Mouse (Mus musculus) heart, postnatal 10 days (tissue): ENCODE data around the gene Nadk. TPM values are rescaled to one million over a fixed set of nuclear protein-coding genes. Genes with fewer than 3 reads are reported as not detected.

Experiments
- DNase-seq, 2 experiments: peaks; one replicate each; pipeline ENCODE4 v3.0.0; 2021
- intact Hi-C: fragments of 180-260 bp; cut with DNase I; formaldehyde crosslinking; loops from one replicate; pipeline ENCODE4 v1.15.1; 2025
- total RNA-seq, 2 experiments: library from RNA; stranded (reverse); gene quantifications; 2 replicates each; pipeline ENCODE4 v1.2.3; 2021

Nadk gene
- 10 to 100 TPM; 34.8 to 42.4 TPM for total RNA-seq

DNA sequence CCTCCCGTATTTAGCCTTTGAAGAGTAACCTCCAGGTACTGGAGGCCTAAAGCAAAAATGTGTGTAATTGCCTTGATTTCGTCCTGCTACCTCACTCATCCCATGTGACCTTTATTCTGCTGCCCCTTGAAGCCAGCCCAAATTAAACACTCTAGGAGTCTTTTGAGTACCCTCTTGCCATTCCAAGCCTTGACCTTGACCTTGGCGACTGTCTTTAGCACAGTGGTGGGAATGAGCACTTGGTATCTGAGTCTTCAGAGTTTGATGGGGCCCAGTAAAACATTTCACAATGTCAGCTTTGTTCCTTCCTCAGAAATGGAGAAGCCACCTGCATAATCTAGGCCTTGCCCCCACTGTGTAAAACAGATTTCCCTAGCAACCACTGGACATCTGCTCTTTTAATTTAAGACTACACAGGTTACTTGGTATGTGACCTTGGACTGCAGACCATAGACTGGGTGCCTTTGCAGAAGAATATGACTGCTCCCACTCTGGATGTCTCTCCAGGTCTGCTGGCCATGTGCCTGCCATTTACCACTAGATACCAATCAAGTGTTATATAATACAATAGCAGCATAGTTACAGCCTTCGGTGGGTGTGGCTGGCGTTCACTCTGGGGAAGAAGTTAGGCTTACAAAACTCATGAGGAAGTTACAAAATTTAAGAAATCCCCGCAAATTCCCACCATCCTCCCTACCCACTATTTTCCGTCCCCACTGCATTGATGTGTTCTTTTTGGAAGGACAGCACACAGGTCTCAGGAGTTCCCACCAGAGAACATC lies at the start of gene Nadk:
Gene Nadk, plus strand, starts transcription at position 718 of the 782 bp plus-strand sequence.
- peak; percentile 44 to 55 for DNase-seq
- intact Hi-C loops: no loop called here

DNA sequence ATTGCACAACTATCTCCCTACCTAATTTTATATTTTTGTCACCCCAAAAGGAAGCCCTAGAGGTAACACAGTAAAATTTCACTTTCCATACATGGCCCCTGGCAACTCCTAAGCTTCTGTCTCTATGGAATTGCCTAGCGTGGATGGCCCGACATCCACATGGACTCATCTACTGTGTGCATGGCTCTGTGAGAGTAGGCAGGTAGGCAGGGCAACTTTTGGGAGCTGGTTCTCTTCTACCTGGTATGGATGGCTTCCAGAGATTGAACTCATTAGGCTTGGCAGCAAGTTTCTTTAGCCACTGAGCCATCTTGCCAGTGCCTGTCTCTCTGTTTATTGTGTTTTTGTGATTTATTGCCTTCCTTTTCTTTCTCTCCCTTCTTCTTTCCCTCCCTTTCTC lies 47.4 kb upstream of the Nadk start:
- intact Hi-C loops: no loop called here
- DNase-seq: no peak

DNA sequence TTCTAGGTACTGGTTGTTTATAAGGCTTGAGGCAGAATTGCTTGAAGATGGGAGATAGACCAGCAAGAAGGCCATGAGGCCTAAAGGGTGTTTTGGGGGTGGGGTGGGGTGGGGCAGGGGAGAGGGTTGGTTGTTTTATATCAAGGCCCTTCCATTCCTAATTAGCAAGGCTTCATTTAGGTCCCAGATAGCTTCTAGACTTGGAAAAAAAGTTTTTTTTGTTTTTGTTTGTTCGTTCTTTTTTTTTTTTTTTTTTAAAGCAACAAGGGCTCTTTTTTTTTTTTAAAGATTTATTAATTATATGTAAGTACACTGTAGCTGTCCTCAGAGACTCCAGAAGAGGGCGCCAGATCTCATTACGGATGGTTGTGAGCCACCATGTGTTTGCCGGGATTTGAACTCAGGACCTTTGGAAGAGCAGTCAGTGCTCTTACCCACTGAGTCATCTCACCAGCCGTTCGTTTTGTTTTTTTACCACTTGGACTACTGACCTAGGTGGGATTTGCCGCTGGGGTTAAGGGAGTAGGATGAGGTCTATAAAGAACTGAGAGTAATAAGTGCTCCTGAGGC lies 44.1 kb upstream of the Nadk start:
- no peak for DNase-seq
- intact Hi-C loops: no loop called here

DNA sequence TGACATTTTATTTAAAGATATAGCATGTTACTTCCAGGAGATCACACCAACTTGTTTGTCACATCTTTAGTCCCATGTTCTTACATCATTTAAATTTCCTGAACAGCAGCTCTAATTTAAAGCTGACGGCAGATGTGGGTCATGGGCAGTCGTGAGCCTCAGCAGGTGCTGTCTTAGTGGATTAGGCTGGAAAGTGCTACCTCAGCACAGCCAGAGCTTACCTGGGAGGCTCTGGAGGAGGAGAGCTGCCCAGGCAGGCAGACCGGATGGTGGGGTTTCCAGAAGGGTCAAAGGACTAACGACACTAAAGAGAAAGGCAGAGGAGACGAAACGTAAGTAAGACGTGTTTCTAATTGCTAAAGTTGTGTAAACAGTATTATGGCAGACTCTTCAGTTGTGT lies 39.9 kb upstream of the Nadk start:
- no peak for DNase-seq
- intact Hi-C loops: no loop called here

DNA sequence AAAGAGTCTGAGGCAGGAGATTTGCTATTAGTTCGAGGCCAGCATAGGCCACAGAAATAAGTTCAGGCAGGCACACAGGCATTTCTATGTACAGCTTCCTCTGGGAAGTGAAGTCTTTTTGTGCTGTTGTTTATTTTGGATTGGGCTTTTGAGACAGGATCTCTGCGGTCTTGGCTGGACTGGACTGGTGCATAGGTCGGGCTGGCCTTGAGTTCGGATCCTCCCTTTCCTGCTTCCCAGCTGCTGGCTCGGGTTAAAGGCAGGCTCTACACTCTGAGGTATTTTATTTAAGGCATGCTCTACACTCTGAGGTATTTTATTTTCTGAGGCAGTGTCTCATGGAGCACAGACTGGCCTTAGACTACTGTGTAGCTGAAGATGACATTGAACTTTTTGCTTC lies 36.4 kb upstream of the Nadk start:
- intact Hi-C loops: no loop called here

DNA sequence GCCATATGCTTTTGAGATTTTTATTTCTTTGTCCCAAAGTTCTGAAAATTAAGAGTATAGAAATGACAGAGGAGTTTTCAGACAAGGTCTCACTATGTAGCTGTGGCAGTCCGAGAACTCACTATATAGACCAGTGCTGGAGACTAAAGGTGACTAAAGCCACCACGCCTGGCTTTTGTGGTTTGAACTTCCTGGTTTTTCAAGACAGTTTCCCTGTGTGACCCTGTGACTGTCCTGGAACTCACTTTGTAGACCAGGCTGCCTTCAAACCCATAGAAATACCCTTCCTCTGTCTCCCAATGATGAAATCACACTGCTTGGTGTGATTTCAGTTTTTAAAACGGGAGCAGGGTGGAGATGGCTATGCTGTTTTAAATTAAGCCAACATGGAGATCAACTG lies 32.9 kb upstream of the Nadk start:
- intact Hi-C loops: no loop called here
- DNase-seq: no peak

More for the DNA sequence above, 36.4 kb upstream of the Nadk start:
- DNase-seq: peak; percentile 9 to 15

DNA sequence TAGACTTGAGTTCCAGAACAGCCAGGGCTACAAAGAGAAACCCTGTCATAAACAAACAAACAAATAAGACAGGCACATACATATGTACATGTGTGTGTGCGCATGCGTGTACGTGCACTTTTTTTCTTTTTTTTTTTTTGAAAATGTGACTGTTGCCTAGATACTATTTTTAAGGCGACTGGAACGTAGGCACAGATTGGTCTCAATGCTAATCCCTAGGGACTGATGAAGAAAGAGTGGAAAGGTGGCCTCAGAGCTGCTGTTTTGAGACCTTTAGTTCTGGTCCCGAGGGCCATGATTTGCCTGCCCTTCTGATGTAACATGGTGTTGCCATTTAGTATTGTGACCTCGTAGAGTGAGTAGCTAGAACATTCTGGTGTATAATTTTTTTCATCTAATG lies 12.2 kb upstream of the Nadk start:
- intact Hi-C loops: no loop called here

DNA sequence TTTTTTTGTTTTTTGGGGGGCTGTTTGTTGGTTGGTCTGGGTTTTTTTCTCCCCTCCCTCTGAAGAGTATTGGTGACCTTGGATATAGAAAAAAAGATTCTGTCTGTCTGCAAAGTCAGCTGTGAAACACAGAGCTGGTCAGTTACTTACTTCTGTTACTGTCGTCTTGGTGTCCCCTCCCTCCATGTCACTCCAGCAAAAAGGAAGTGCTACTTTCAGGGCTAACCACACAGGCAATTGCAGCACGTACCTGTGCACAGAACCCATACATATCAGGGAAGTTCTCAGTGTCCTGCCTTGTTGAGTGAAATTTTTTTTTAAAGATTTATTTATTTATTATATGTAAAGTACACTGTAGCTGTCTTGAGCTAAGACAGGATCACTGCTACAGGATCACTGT lies 11.7 kb upstream of the Nadk start:
- intact Hi-C loops: no loop called here
- no peak for DNase-seq

More for the DNA sequence above, 12.2 kb upstream of the Nadk start:
- no peak for DNase-seq

DNA sequence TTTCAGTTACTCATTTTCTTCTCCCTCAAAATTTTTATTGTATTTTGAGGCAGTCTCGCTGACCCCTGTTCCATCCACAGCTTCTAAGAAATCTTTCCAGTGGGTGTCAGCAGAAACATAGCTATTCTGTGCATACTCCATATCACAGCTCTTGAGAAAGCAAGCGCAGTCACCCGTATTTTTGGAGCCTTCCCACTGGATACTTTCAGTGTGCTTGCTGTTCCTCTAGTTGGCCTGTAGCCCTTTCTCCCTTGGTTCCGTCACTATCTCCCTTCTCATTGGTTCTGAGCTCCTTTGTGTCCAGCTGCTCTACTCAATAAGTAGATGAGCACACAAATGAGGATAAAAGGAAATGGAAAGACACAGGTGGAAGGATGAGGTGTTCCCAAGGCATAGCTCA lies 11.1 kb upstream of the Nadk start:
- intact Hi-C loops: no loop called here
- no peak for DNase-seq

DNA sequence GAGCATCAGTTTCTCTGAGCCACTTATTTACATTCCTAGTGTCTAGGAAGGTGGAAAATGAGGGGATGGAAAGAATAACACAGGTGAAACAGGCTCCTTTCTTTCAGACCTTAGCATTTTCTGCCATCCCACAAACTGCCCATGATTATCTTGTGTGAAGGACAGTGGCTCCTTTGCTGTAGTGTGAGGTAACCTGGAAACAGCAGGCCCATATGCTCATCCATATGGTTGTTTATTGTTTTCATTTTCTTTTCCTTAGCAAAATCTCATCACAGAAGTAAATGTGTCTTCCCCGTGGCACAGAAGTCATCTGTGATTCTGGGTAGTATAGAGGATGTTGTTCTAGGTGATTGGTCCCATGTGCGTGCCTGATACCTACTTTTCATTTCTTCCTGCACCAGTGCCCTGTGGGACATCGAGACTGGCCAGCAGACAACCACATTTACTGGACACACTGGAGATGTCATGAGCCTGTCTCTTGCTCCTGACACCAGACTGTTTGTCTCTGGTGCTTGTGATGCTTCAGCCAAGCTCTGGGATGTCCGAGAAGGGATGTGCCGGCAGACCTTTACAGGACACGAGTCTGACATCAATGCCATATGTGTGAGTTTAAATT lies 9.2 kb upstream of the Nadk start:
- DNase-seq: no peak
- intact Hi-C loops: no loop called here

DNA sequence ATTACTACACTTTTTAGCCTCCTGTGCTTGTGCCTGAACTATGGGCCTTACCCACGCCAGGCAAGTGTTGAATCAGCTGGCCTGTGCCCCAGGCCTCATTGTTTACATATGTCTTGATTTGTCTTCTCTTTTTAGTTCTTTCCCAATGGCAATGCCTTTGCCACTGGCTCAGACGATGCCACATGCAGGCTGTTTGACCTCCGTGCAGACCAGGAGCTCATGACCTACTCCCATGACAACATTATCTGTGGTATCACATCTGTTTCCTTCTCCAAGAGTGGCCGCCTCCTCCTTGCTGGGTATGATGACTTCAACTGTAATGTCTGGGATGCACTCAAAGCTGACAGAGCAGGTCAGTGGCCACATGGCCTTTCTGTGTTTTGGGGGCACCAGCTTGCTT lies 7.3 kb upstream of the Nadk start:
- no peak for DNase-seq
- intact Hi-C loops: no loop called here

DNA sequence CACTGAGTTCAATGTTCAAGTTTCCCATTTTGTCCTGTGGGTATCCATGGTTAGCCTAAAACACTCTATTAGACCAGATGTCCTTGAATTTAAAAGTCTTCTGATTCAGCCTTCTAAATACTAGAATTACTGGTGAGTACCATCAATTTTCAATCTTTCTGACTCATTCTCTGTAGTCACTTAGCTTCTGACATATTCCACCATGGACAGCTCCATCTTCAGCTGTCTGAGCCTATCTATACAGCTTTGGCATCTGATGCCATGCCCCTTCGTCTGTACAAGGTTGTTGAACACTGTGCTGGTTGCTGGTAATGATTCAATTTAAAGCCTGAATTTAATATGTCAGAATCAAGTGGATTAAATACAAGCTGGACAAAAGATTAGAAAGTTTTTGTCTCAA lies 6.7 kb upstream of the Nadk start:
- intact Hi-C loops: no loop called here
- DNase-seq: no peak

DNA sequence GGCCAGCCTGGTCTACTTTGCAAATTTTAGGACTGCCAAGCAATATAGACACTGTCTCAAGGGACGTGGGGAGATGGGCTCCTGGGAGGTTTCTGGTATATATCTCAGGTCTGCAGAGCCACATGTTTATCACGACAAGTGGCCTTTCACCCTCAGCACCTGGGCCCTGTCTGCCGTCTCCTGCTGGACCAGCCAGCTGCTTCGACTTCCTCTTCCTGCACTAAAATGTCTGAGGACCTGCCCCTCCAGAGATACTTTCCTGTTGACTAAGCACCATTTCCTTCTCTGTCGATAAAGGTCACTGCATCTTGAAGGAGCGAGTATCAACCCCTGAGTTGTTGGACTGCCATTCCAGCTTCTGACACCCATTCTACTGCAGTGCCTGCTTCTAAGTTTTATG lies 2.7 kb upstream of the Nadk start:
- intact Hi-C loops: no loop called here
- peak in 1 of 2 experiments; percentile 27 for DNase-seq

DNA sequence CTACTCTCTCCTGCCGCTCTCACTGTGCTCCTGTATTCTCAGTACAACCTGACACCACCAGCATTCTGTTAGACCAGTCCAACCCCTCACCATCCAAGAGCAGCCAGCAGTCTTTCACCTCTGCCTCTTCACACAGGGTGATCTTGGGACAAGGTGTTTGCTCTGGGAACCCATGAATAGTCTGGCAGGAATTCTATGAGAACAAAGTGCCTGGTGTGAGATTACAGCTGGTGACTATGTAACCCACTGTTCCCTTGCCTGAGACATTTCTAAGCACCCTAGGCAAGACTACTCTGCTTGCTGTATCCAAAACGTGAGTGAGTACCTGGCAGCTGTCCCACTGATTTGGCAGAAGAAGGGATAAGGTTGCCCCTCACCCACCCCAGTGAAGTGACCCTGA lies 1.2 kb upstream of the Nadk start:
- DNase-seq: peak; percentile 53 to 60
- intact Hi-C loops: no loop called here

DNA sequence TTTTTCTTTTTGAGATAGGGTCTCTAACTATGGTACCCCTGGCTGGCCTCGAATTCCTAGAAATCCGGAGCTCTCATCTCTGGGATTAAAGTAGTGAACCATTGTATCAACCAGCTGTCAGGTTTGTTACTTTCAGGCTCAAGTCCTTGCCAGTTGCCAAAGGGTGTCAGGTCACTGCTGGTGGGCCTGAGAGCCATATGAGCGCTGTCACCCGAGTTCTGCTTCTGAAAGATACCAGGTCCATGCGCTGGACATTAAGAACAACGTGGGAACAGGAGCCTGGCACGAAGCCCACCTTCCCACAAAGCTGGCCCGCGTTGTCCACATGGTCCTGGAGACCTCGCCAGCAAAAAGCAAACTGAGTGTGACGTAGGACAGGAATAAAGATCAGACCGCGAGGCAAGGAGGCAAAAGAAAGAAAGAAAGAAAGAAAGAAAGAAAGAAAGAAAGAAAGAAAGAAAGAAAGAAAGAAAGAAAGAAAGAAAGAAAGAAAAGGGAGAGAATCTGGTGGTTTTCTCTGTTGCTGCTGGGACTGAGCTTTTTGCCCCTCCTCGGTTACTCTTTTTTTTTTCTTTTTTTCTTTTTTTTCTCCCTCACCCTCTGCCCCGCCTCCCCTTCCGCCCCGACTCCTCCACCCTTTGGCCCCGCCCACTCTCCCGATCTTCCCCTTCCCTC lies 684 bp downstream of the Nadk start:
- peak; percentile 83 to 88 for DNase-seq
- intact Hi-C loops: no loop called here

DNA sequence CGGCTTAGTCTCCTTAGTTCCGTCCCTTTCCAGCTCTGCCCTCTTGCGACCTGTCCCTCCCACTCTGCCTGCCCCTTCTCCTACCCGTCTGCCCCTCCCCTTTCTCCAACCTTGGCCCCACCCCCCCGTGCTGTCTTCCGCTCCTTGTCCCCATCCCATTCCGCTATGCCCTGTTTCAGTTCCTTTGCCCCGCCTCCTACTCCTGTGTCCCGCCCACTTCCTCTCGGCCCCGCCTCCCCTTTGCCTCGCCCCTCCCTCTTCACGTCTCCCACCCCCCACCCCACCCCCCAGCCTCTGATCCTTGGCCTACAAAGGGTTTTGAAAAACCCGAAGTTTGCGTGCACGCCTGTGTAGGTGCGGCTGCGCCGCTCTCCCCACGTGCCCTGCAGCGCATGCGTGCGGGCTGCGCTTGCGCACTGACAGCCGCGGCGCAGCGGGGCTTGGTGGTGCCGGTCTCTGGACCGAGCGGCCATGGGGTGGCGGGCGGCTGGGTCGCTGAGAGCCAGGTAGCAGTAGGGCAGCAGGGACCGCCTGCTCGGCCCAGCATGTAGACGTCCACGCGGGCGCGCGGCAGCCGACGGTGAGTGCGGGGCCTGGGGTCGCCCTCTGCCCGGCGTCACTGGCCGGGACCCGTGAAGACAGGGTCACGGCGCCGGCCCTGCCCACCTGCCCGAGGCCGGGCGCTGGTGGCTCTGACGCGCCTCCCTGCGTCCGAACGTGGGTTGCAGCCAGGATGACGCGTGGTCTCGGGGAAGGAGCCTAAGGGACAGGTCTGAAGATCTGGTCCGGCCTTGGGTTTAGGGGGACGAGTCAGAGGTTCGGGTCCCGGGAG lies 1.4 kb downstream of the Nadk start:
- peak; percentile 97 to 98 for DNase-seq

DNA sequence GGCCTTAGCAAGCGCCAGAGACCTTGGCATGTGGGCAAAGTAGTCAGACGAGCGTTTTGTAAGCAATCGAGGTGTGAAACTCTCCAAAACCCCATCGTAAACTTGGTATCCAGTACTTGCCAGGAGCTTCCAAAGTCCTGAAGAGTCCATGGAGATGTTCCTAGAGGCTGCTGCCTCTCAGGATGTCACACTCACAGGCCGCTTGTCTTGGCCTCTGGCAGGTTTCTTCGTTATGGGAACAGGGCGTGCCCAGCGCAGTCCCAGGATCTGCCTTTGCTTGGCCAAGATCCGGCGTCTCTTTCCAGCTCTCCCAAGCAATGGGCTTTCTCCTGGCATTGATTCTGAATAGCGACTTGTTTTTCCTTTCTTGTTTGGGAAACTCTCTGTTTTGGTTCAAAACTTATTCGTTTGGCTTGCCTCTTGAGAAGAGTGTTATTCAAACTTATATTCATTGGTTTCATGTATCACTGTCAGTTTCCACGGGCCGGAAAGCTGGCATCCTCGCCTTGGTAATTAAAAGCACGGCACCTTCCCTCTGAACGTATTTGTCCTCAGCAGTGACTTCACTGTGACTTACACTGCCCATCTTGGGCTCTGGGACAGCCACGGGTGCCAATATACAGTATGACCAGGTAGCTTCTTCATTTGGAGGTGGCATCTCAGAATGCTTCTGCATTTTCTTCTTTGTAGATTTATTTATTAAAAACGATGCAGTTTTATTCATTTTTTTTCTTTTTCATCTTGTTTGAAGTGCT lies 2.3 kb downstream of the Nadk start:
- intact Hi-C loops: loop anchor here (1.0 to 5.0 kb wide), 3 partner anchors 74 to 197 kb away; partner anchors contain the start of gene Gnb1
- DNase-seq: peak; percentile 57 to 60

More for the DNA sequence above, 1.4 kb downstream of the Nadk start:
- intact Hi-C loops: loop anchor here (1.0 to 2.0 kb wide), 2 partner anchors 73 to 82 kb away; partner anchors contain the start of gene Gnb1

DNA sequence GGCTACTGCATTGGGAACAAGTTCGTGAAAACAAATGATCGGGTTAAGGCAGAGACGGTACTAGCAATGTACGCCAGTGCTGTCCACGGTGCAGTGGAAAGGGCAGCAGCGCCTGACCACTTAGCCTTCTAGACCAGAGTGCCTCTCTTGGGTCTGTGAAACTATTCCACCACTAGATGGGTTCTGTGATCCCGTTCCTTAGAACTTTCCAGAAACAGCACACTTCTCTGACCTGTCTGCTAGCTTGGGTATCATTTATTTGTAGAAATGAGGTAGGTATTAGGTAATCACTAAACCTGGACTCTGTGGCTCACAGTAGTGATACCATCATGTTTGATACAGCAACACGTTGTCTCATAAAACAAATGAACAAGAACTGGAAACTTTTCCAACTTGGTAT lies 4.4 kb downstream of the Nadk start:
- no peak for DNase-seq
- intact Hi-C loops: loop anchor here (5.0 kb wide), 1 partner anchor 199 kb away; no protein-coding TSS in a partner anchor

DNA sequence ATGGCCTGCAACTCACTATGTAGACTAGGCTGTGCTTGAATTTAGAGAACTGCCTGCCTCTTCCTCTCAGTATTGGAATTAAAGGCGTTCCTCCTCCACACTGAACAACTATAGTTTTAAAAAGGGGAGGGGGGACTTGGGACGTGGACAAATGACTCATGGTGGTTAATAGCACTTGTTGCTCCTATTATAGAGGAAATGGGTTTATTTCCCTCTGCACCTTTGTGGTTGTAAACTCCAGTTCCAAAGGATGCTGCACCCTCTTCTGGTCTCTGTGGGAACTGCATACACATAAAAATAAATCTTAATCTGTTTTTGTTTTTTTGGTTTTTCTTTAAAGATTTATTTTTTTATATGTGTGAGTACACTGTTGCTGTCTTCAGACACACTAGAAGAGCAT lies 6.0 kb downstream of the Nadk start:
- DNase-seq: peak in 1 of 2 experiments; percentile 58

More for the DNA sequence above, 6.0 kb downstream of the Nadk start:
- intact Hi-C loops: loop anchor here (1.0 to 5.0 kb wide), 2 partner anchors 87 to 201 kb away; no protein-coding TSS in a partner anchor
